Mouse (Mus musculus) urinary bladder, adult 2 months (tissue): ENCODE data around the gene Rora. TPM values are rescaled to one million over a fixed set of nuclear protein-coding genes. Genes with fewer than 3 reads are reported as not detected.

Source experiments
- DNase-seq: peaks from one replicate; pipeline ENCODE4 v3.0.0; 2022; ENCODE audit warnings: low spot score
- polyA plus RNA-seq: library from polyadenylated mRNA; depleted of rRNA; stranded (reverse); fragments of >200 nt; gene quantifications from 2 replicates; pipeline ENCODE4 v1.2.3, GENCODE M21; 2012

Gene Rora
- polyA plus RNA-seq, 1 experiment = 12.2 TPM

DNA sequence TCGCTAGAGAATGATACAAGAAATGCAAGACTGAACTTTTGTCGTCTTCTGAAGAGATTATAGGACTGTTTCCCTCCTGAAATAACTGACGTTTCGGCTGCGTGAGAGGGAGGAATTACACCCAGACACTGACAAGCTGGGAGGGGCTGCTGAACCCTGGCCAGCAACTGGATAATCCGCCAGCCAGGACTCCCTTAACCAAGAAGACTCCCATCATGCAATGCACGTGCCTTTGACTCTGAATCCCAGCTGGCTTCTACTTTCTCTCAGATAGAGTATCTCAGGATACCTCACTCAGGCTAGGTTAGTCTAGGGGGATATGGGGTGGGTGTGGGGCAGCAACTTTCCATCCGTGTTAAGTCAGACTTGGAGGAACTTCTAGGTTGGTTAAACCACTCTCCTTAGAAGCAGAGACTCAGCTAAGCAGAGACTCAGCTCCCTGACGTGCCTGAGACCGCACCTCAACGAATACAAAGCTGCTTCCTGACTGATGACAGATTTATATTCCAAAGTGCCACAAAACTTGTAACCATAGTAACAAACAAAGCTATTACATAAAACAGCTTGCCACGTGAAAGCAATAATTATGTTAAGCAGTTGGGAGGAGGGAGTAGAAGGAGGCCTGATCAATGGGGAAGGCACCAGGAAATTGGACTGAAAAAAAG, 302.8 kb downstream of the Rora start:
- DNase-seq = no peak

DNA sequence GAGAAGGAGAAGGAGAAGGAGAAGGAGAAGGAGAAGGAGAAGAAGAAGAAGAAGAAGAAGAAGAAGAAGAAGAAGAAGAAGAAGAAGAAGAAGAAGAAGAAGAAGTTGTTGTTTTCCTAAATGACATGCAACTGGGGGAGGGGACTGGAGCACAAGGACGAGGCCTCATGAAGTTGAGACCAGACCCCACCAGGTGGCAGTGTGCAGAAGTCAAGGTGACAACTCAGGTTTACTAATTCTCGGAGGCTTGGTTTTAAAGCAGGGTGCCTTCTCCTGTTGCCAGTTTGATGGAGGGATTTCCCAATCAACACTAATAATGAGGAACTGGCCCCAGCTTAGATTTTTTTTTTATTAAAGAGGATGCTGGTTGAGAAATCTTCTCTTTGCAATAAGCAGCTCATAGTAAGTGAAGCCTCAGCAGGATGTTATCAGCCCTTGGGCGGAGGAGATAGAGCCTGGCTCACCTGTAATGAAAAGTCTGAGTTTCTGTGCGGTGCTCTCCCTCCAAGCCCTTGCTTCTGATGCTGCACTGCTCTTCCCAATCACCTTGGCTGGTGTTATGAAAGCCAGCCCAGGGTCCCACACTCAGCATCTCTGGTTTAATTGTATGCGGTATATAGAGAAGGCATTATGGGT, 303.5 kb downstream of the Rora start:
- no peak for DNase-seq

DNA sequence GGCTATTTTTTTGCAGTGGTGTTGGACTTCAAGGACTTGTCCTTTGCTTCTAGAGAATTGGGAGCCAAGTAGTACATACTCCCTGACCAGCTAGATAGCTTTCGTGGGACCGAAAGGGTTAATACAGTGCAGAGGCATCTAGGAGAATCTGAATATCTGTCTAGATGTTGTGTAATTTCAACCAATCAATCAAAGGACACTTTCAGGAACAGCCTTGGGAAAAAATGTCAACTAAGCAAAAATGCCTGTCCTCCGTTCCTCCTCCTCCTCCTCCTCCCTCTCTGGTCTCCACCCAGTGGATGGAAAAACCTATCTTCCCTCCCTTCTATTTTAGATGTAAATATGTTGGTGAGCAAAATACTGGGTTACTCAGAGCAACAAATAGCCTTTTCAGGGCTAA, 304.2 kb downstream of the Rora start:
- no peak for DNase-seq

DNA sequence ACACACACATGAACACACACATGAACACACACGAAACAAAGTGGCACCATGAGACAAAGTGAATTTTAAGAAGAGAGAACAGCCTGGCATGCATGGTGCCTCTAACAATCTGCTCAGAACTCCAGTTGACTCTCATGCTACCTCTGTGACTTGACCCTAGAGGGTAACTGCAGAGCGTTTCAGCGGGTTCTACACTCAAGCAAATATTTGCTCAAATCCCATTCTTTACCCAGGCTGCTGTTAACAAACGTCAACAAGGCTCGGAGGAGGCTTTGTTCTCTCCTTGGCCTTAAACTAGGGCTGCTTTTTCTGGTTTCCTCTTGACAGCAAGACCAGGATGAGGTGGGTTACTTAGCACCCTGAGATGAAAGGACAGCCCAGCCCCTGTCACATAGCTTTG, 305.3 kb downstream of the Rora start:
- no peak for DNase-seq

DNA sequence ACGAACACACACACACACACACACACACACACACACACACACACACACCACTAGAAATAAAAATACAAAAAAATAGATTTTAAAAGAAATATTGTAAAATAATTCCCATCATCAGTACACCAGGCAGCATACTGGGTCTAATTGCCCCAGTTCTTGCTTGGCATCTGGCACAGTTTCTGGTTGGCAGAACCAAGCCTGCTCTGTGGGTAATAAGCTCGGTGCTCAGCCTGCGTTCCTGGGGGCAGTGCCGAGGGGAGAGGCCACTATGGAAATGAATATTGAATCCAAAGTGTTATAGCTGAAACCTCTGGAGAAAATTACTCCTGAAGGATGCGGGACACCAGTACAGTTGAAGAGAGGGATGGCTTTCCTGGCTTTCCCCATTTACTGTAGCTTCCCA, 310.3 kb downstream of the Rora start:
- no peak for DNase-seq

DNA sequence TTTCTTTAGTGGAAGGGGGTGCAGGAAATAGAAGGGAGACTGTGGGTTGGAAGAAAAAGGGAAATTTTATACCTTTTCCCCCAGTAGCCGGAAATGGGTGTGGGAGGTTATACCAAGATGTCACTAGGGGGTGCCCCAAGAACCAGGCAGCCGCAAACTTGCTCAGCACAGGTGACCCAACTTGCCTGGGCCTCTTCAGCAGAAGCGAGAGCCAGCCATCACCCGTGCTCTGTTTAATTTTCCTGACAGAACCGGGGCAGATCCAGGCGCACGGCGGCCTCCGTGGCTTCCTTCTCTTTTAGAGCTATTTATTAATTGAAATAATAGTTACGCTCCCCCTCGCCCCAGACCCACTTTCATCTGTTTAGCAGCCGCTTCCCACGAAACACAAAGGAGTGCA, 313.0 kb downstream of the Rora start:
- DNase-seq = no peak

DNA sequence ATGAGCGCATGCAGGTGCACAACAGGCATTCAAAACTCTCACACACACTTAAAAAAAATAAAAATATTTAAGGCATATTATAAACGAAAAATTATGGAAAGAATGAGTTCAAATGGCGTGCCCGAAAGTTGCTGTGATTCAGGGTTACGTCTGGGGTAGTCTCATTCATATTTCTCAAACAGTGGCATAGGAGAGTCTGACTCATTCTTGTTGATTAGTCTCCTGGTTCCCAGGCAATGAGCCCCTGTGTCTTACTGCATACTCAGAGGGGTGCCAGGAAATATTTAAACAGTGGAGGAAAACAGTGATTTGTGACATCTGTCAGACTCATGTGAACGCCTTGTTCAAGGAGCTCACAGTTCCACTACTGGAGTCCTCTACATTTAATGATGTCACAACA, 316.5 kb downstream of the Rora start:
- no peak for DNase-seq

DNA sequence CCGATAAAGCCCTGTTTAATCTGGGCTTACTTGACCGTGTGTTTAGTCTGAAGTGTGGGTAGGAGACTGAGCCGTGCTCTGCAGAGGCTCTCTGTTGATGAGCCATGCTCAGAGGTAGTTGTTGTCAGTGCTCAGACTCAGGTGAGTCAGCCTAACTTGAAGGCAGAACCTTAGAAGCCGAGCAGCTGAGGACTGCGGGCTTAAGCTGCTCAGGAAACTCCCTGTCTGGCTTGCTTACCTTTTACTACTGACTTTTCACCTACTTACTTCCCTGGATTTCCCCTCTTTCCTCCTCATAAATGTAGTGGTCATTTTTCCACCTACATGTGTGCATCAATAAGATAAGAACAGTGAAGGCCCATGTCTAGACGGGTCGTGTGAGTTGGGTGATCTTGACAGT, 318.7 kb downstream of the Rora start:
- DNase-seq = no peak

DNA sequence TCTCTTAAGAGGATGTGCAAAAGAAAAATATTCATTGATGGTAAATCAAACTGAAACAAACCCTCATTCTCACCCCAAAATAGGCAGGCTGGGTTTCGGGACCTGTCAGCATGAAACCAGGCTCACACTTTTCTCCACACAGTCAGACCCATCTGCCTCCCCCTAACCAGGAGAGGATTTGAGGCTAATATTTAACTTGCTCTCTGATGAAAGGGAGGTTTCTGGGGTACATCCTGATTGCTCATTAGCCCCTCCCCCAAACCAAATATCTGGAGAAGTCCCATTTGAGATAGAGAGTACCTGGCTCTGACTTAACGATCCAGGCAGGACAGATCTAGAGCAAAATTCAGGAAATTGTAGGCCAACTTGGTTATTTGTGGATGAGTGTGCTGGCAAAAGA, 320.9 kb downstream of the Rora start:
- DNase-seq = no peak

DNA sequence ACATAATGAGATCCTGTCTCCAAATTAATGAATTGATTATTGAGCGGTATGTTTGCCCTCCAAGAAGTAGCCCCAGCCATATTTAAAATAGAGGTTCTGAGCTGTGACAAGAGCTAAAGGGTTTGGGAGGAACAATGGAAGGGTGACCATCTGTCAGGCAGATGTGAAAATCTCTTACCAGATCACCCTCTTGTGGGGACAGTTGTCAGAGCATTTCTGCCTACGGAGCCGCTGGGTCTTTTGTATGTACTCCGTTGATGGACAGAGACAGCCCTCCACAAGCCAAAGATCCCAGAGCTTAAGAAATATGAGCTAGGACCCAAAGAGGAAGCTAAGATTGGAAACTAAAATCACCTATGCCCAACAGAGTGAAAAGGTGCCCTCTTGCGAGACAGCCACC, 322.6 kb downstream of the Rora start:
- DNase-seq = no peak

DNA sequence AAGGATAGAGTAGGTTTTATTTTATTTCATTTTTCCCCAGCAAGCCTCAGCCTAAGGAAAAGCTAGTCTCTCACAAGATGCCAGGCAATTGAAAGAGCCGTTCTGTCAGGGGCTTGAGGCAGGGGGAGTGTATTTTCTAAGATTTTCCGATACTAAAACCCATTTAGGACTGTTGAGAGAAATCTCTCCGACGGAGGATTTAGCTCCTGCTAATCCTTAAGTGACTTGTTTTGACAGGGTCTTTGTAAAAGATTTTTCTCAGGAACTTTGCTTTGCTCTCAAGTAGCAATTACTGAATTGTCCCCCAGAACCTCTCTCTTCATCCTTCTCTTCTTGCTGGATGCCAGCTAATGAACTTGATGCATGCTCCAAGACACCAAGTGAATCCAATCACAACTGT, 323.3 kb downstream of the Rora start:
- DNase-seq = no peak

DNA sequence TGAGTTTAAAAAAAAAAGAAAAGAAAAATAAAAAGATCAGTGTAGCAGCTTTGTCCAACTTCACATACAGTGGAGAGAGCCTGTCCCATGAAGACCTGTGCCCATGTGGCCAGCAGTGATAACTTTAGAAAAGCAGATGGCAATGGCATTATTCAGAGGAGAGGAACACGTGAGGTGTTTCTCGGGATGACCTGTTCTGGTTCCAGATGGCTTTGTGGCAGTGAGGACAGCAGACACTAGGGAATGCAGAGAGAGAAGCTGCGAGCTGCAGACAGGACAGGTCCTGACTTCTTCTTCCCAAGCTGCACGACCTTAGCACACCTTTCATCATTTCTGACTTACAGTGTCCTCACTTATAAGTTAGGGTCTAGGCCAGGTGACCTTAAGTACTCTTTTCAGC, 325.1 kb downstream of the Rora start:
- DNase-seq = no peak

DNA sequence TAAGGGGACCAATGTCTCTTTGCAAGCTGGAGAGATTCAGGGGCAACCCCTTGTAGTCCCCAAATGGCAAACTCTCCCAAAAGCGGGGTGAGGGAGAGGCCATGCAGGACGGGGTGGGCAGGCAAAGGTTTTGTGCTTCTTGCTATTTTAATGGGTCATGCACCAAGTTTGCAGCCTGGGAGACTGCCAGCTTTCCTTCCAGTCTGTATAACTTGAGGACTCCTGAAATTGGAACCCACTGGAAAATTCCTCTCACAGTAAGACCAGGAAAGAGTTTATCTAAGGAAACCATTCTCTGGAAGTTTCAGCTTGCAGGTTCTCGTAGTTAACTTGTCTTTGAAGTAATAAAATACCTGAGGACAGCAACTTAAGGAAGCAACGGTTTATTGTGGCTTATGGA, 326.5 kb downstream of the Rora start:
- no peak for DNase-seq

DNA sequence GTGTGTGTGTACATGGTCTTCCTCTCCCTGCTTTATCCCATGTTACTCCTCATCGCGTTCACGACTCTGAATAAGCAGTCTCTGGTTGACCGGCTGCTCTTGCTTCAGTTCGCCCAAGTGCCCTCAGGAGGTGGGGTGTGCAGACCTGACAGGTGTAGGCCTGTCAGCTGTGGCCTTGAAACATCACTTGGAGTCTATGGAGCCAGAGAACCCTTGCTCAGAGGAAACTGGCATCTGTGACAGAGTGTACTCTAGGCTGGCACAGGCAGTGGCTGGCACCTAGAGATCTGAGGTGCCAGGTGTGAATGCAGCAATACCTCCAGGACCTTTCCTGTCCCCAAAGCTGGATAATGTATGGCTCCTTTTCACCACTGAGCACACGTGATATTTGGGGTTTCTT, 331.5 kb downstream of the Rora start:
- DNase-seq = no peak

DNA sequence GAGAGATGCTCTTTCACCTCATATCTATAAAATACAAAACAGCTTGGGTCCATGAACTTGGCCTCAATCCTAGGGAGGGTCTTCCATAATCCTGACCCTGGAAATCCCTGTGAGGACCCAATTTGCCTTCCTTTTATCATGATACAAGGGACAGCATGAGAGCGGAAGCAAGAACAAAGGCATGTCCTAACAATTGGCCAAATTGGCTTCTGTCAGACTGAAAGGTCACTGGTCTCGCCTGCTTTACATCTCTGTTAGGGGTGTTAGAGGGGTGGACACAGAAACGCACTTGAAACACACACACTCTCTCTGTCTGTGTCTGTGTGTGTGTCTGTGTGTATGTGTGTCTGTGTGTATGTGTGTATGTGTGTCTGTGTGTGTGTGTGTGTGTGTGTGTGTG, 332.2 kb downstream of the Rora start:
- DNase-seq = no peak

DNA sequence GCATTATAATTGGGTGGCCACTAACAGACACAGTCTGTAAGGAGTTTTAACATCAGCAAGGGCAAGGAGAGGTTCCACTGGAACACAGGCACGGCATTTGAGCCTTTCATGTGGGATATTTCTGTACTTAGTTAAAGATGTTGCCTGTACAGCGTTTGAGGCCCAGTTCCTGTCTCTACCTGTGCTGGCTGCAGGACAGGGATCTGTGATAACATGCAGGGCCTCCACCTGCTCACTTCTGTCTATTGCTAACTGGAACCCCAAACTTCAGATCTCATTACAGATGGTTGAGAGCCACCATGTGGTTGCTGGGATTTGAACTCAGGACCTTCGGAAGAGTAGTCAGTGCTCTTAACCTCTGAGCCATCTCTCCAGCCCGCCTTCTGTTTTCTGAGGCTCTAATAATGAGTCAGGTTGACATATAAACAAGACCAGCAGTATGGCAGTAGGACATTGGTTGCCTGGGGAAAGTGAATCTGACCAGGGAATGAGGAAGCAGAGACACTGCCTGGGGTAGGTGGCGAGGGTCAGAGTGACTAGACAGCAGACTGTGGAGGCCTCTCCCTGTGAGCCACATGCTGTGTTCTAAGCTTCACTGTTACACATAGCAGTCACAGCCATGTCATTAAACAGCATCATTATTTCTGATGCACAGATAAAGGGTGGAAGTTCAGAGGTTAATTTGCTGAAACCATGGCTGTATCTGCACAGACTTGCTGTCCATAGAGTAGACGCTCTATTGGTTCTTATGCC, 333.9 kb downstream of the Rora start:
- no peak for DNase-seq

DNA sequence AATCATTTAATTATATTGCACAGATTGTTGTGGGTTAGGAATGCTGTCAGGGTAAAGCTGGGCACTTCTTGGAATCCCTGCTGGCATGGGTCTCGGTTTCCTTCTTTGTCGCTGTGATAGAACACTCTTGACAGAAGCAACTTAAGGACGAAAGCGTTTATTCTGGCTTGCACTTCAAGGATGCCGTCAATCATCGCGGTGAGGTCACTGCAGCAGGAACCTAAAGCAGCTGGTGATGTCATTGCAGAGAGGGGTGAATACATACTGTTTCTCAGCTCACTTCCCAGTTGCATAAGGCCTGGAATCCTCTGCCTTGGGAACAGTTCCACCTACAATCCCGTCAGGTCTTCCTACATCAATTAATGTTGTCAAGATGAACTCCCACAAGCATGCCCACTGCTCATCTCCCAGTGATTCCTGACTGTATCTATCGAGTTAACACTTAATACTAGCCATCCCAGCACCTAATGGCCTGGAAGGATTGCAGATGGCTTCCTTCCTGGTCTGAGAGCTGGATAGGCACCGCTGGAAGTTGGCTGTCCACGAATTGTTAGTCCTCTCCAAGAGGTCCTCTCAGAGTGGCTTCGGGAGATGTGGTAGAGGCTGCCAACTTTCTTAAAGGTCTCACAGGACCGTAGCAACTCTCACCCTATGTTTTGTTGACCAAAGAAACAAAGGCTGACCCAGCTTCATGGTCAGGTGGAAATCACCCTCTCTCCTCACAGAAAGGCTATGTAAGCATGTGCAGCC, 334.8 kb downstream of the Rora start:
- no peak for DNase-seq

DNA sequence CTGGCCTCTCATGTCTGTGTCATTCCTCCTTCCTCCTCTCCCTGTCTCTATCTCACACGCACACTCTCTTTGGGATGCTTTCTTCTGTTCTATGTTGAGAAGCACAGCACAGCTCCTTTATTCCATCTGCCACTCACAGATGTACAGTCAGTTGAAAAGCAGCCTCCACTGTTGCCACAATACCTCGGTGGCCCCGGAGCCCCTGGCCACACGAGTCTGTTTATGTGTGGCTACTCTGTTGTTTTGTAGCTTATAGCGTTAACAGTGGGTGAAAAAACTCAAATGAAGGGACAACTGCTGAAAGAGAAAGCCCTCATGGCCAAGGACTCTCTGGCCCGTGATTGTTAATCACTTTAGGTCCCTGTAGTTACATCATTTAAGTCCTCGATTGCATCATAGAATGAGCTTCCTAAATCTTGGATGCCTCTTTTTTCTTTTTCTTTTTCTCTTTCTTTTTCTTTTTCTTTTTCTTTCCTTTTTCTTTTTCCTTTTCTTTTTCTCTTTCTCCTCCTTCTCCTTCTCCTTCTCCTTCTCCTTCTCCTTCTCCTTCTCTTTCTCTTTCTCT, 336.4 kb downstream of the Rora start:
- DNase-seq = no peak

DNA sequence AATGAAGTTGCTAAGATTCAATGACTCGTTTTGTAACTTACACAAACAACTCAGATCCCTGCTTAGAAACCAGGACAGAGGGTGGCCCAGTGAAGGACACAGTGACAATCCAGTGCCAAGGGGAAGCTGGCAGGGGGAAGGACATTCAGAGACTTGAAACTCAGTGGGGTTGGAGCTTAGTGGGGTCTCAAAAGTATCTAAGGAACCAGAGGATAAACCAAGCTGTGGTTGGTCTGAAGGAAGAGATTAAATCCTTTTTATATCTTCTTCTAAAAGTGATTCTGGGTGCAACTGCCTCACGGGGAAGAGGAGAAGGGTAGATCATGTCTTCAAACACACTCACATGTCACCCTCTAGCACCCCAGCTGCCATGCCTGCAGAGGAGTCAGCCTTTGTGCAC, 340.3 kb downstream of the Rora start:
- DNase-seq = no peak

DNA sequence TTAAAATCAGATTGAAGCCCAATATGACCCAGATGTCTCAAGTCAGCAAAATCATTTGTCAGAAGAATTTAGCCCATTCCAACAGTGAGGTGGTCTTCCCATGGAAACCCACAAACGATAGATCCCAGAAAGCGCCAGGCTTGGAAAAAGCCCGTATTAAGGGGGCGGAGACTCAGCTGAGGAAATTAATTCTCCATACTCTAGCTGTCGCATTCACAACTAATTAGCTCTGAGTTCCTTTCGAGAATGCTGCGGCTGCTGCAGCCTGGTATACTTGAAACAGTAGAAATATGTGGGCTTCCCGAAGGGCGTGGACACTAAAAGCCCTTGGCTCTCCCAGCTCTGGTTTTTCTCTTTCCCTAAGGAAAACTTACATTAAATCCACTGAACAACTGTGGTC, 345.4 kb downstream of the Rora start:
- no peak for DNase-seq

DNA sequence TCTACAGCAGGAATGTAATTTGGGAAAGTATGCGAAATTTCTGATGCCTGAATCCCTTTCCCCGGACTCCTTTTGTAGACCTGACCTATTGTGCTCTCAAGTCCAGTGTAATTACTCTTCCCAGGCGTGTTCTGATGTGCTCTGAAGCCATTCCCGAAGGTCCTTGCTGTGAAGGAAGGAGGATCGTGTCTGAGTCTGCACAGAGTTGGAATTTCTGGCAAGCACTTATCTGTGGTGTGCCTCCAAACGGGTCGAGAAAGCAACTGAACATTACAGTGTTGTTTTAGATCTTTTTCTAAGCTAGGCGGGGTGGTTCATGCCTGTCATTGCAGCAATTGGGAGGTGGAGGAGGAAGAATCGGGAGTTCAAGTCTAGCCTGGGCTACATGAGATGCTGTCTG, 350.9 kb downstream of the Rora start:
- DNase-seq = no peak

DNA sequence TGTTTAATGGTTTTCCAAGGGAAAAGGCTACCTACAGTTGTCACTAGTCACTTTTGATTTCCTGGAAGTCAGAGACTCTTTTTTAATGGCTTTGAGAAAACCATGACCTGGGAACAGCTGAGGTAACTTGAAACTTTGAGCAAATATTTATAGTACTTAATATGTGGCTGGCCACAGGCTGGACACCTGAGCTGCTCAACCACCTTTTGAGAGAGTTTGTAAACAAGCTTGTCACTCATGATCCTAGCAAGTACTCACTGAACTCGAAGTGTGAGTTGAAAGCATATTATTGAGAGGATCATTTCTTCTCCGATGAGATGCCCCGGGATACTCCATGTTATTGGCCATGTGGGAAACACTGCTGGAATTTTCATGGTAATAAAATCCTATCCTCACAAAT, 353.1 kb downstream of the Rora start:
- no peak for DNase-seq
